Mouse (Mus musculus) intestine, postnatal 0 days (tissue): ENCODE results near the gene Synj2. TPM values are rescaled to one million over a fixed set of nuclear protein-coding genes. Genes with fewer than 3 reads are reported as not detected.

ENCODE experiments used
- ATAC-seq: fragments of 200-750 bp; cut with Nextera tagmentation; 2 replicates; pipeline ENCODE4 v1.8.0; 2017; ENCODE audit warnings: mild to moderate bottlenecking, moderate TSS enrichment, moderate library complexity
- H3K27ac ChIP-seq: fragments of 300-500 bp; sonication (generic); 2 replicates; pipeline ENCODE4 v1.5.1; 2014; ENCODE audit warnings: mild to moderate bottlenecking, low read depth, low read length, moderate library complexity
- H3K27me3 ChIP-seq: fragments of 300-500 bp; sonication (generic); replicated peaks from 2 replicates; pipeline ENCODE4 v1.6.1; 2014; ENCODE audit warnings: low read length, mixed read lengths; ENCODE audit not compliant: control insufficient read depth, insufficient read depth
- H3K36me3 ChIP-seq: fragments of 300-500 bp; sonication (generic); 2 replicates; pipeline ENCODE4 v1.6.1; 2014; ENCODE audit warnings: mild to moderate bottlenecking, moderate library complexity; ENCODE audit not compliant: control insufficient read depth, insufficient read depth
- H3K4me1 ChIP-seq: fragments of 300-500 bp; sonication (generic); replicated peaks from 2 replicates; pipeline ENCODE4 v1.6.1; 2014; ENCODE audit warnings: antibody characterized with exemption, low read length, mixed read lengths; ENCODE audit not compliant: control insufficient read depth, insufficient read depth
- H3K4me2 ChIP-seq: fragments of 300-500 bp; sonication (generic); replicated peaks from 2 replicates; pipeline ENCODE4 v1.6.1; 2014; ENCODE audit warnings: low read depth, mild to moderate bottlenecking, moderate library complexity
- H3K4me3 ChIP-seq: fragments of 300-500 bp; sonication (generic); 2 replicates; pipeline ENCODE4 v1.5.1; 2014; ENCODE audit warnings: low read depth, low read length
- H3K9ac ChIP-seq: fragments of 300-500 bp; sonication (generic); 2 replicates; pipeline ENCODE4 v1.6.1; 2014; ENCODE audit warnings: mild to moderate bottlenecking, low read depth, low read length
- H3K9me3 ChIP-seq: fragments of 300-500 bp; sonication (generic); 2 replicates; pipeline ENCODE4 v1.6.1; 2016; ENCODE audit warnings: mixed run types; ENCODE audit not compliant: control insufficient read depth
- CTCF ChIP-seq: sonication (generic); IDR thresholded peaks from 2 replicates; pipeline ENCODE4 v1.5.1; 2016; ENCODE audit warnings: low read depth, mild to moderate bottlenecking, control low read depth, antibody characterized with exemption, moderate library complexity
- WGBS: fragments of 180-500 bp; shearing (Covaris S2); extraction: QIAGEN DNeasy Blood & Tissue Kit; methylation state at CpG from one replicate; pipeline ENCODE4 v1.1.7; 2014; 5-methylcytosine and 5-hydroxymethylcytosine counted together
- polyA plus RNA-seq: library from polyadenylated mRNA; unstranded; fragments of >200 nt; fragmentation: Nextera tagmentation; extraction: Ambion mirVana; gene quantifications from 2 replicates; pipeline ENCODE4 v1.2.1, GENCODE M21; 2015

Gene Synj2
- polyA plus RNA-seq, 1 experiment from 2014 or later, result 2.6 TPM

GRCm38 (mm10) chr17:5980860-5981259 lies 39.8 kb downstream of the Synj2 start:
- ATAC-seq, result no peak
- Histone ChIP-seq H3K4me3 (no peak overlapping the region), H3K9me3 (no peaks in the 10 kb centered on the region), H3K4me2 (no peak overlapping the region), H3K9ac (no peak overlapping the region), H3K4me1 (peaks cover 17% of the 10 kb centered on the region; the same call in 1 of the 2 replicates), H3K27ac (no peak overlapping the region), H3K27me3 (no peaks in the 10 kb centered on the region), H3K36me3 (no peaks in the 10 kb centered on the region)
- 33% methylated on average over 6 of the region's 6 CpGs for WGBS
- TF ChIP-seq CTCF, result peak; percentile 76

- no peak for ATAC-seq
- Histone ChIP-seq H3K4me2 (no peak overlapping the region), H3K4me1 (0 out of 2 replicates have a peak, but pooled peaks cover 8% of the 10 kb centered on the region), H3K36me3 (no peaks in the 10 kb centered on the region), H3K9ac (no peak overlapping the region), H3K9me3 (no peaks in the 10 kb centered on the region), H3K4me3 (no peak overlapping the region), H3K27me3 (no peaks in the 10 kb centered on the region), H3K27ac (no peak overlapping the region)
- WGBS, result 88% methylated on average over 6 of the region's 6 CpGs
- no peak for TF ChIP-seq CTCF
Measured at GRCm38 (mm10) chr17:5983150-5983549, 42.1 kb downstream of the Synj2 start.

GRCm38 (mm10) chr17:5983901-5984300 lies 42.8 kb downstream of the Synj2 start:
- ATAC-seq, result no peak
- H3K27ac ChIP-seq, result no peak overlapping the region
- 0 out of 2 replicates have a peak, but pooled peaks cover under 1% of the 10 kb centered on the region for H3K4me1 ChIP-seq
- H3K27me3 ChIP-seq, result no peaks in the 10 kb centered on the region
- no peaks in the 10 kb centered on the region for H3K9me3 ChIP-seq
- TF ChIP-seq CTCF, result no peak
- 0 out of 2 replicates have a peak, but pooled peaks cover under 1% of the 10 kb centered on the region for H3K36me3 ChIP-seq
- no peak overlapping the region for H3K4me2 ChIP-seq
- no peak overlapping the region for H3K4me3 ChIP-seq
- 91% methylated on average over 6 of the region's 6 CpGs for WGBS
- no peak overlapping the region for H3K9ac ChIP-seq

- ATAC-seq, result no peak
- Histone ChIP-seq H3K9ac (no peak overlapping the region), H3K27me3 (no peaks in the 10 kb centered on the region), H3K4me2 (no peak overlapping the region), H3K4me3 (no peak overlapping the region), H3K27ac (no peak overlapping the region), H3K36me3 (peaks cover 7% of the 10 kb centered on the region; the same call in 1 of the 2 replicates), H3K4me1 (no peaks in the 10 kb centered on the region), H3K9me3 (no peaks in the 10 kb centered on the region)
- TF ChIP-seq CTCF, result no peak
- 49% methylated on average over 13 of the region's 13 CpGs for WGBS
Measured at GRCm38 (mm10) chr17:5984700-5985231, 43.7 kb downstream of the Synj2 start.

- WGBS, result 92% methylated on average over 1 of the region's 1 CpGs
- Histone ChIP-seq H3K4me3 (no peak overlapping the region), H3K9ac (no peak overlapping the region), H3K27me3 (no peaks in the 10 kb centered on the region), H3K9me3 (no peaks in the 10 kb centered on the region), H3K4me1 (no peaks in the 10 kb centered on the region), H3K27ac (no peak overlapping the region), H3K4me2 (no peak overlapping the region), H3K36me3 (peaks cover 7% of the 10 kb centered on the region; the same call in 1 of the 2 replicates)
- TF ChIP-seq CTCF, result no peak
- peak; percentile 17; the same call in 1 of the 2 replicates for ATAC-seq
Measured at GRCm38 (mm10) chr17:5985271-5985670, 44.2 kb downstream of the Synj2 start.

- H3K27me3 ChIP-seq, result no peaks in the 10 kb centered on the region
- ATAC-seq, result no peak
- TF ChIP-seq CTCF, result no peak
- H3K9ac ChIP-seq, result no peak overlapping the region
- H3K9me3 ChIP-seq, result no peaks in the 10 kb centered on the region
- 62% methylated on average over 11 of the region's 11 CpGs for WGBS
- H3K4me1 ChIP-seq, result no peaks in the 10 kb centered on the region
- H3K4me2 ChIP-seq, result no peak overlapping the region
- H3K27ac ChIP-seq, result no peak overlapping the region
- no peak overlapping the region for H3K4me3 ChIP-seq
- peaks cover 7% of the 10 kb centered on the region; the same call in 1 of the 2 replicates for H3K36me3 ChIP-seq
Measured at GRCm38 (mm10) chr17:5987271-5988056, 46.4 kb downstream of the Synj2 start.
